Mouse (Mus musculus) heart, embryonic 10.5 days (tissue): ENCODE measurements around the gene Coil. TPM values are rescaled to one million over a fixed set of nuclear protein-coding genes. Genes with fewer than 3 reads are reported as not detected.
"Not testable (repeated sequence)": the region's sequence is repeated elsewhere in the genome, so short reads cannot be mapped to it uniquely, and the experiment has no call there.

Source experiments
- DNase-seq: peaks from one replicate; pipeline ENCODE4 v3.0.0-alpha.2; 2017; ENCODE audit warnings: low spot score
- H3K27ac ChIP-seq: fragments of 300-500 bp; sonication (generic); 2 replicates; pipeline ENCODE4 v1.5.1; 2016; ENCODE audit warnings: mild to moderate bottlenecking
- H3K27me3 ChIP-seq: fragments of 300-500 bp; sonication (generic); 2 replicates; pipeline ENCODE4 v1.6.1; 2016; ENCODE audit warnings: mild to moderate bottlenecking; ENCODE audit not compliant: poor library complexity, insufficient read depth, severe bottlenecking
- H3K36me3 ChIP-seq: fragments of 300-500 bp; sonication (generic); 2 replicates; pipeline ENCODE4 v1.6.1; 2016; ENCODE audit warnings: mild to moderate bottlenecking, moderate library complexity
- H3K4me1 ChIP-seq: fragments of 300-500 bp; sonication (generic); 2 replicates; pipeline ENCODE4 v1.6.1; 2016; ENCODE audit warnings: mild to moderate bottlenecking
- H3K4me3 ChIP-seq: fragments of 300-500 bp; sonication (generic); 2 replicates; pipeline ENCODE4 v1.5.1; 2016; ENCODE audit warnings: mild to moderate bottlenecking, moderate library complexity
- H3K9me3 ChIP-seq: fragments of 300-500 bp; sonication (generic); 2 replicates; pipeline ENCODE4 v1.6.1; 2016; ENCODE audit warnings: mild to moderate bottlenecking, moderate library complexity
- WGBS: fragments of 180-500 bp; shearing (Covaris S2); methylation state at CpG from one replicate; pipeline ENCODE4 v1.1.7; 2016; 5-methylcytosine and 5-hydroxymethylcytosine counted together
- polyA plus RNA-seq: library from polyadenylated mRNA; unstranded; fragments of >200 nt; fragmentation: Nextera tagmentation; extraction: Ambion mirVana; gene quantifications from 2 replicates; pipeline ENCODE4 v1.2.1, GENCODE M21; 2016

Gene Coil
- polyA plus RNA-seq, 1 experiment from 2014 or later, result 19.2 TPM

- no peak for DNase-seq
- Histone ChIP-seq H3K4me3 (no peak overlapping the region), H3K36me3 (peaks cover 54% of the 10 kb centered on the region), H3K27me3 (no peaks in the 10 kb centered on the region), H3K4me1 (no peaks in the 10 kb centered on the region), H3K9me3 (no peaks in the 10 kb centered on the region), H3K27ac (no peak overlapping the region)
- 28% methylated on average over 3 of the region's 3 CpGs for WGBS
Measured at GRCm38 (mm10) chr11:89039325-89039724, 69.3 kb downstream of the Coil start.

GRCm38 (mm10) chr11:89041073-89041472 lies 71.0 kb downstream of the Coil start:
- not testable (repeated sequence) for H3K27me3 ChIP-seq, H3K4me3 ChIP-seq, H3K4me1 ChIP-seq, H3K9me3 ChIP-seq, DNase-seq, H3K27ac ChIP-seq
- peaks cover 72% of the 10 kb centered on the region for H3K36me3 ChIP-seq
- WGBS, result 85% methylated on average over 6 of the region's 7 CpGs

Other genes with a start within 250 kb of the Coil start
- gene Akap1, start 105.7 kb upstream of the Coil start, polyA plus RNA-seq, result 26.6 and 39.9 TPM in 2 replicates
- gene Scpep1, start 14.8 kb upstream of the Coil start, polyA plus RNA-seq, result 56.2 and 61.9 TPM in 2 replicates
- not detected in 2 replicates for gene Elobl, start 3.3 kb upstream of the Coil start, polyA plus RNA-seq
- 12.7 and 13.9 TPM in 2 replicates for gene Trim25, start 29.1 kb downstream of the Coil start, polyA plus RNA-seq
- 5.3 and 8.1 TPM in 2 replicates for gene Dgke, start 96.6 kb downstream of the Coil start, polyA plus RNA-seq
- not detected in 2 replicates for gene Gm525, start 103.6 kb downstream of the Coil start, polyA plus RNA-seq